Comparison of ENCODE assay signal across 9 mouse cellular contexts in the genomic region with DNA sequence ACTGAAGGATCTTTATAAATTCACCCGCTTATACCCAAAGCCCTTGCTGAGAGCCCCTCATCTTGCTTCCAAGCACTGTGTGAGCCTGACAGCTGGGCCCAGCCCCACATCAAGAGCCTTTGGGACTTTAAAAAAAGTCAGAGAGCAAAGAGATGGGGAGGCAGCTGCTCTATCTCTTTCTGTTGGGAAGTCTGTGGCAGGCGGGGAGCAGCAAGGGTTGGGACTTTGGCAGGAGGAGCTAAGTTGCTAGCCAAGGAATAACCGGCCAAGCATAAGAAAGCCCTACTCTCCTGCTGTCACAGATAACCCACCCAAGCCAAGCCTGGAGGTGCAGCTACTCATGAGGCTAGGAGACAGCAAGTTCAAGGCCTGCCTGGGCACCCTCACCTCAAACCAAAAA. TPM values are rescaled to one million over a fixed set of nuclear protein-coding genes. Genes with fewer than 3 reads are reported as not detected.
DNase-seq lines count a peak whose midpoint lies in the region; ATAC-seq lines count a peak whose summit lies in the region.
"Had no signal": no experiment of that assay in that cellular context is flagged by ENCODE, and none has a peak within 500 bp of the region (broad histone marks: within the 10 kb centered on the region; RNA-seq: fewer than 3 reads in every experiment).

No protein-coding gene starts in this region.

- H3K4me3 ChIP-seq in hindbrain, embryonic 14.5 days (replicated peaks; ENCODE audit: low read length): no peak overlapping the region
- no peak overlapping the region for H3K4me3 ChIP-seq in hindbrain, embryonic 11.5 days (ENCODE audit: low read depth, low read length)
- no peak overlapping the region for H3K4me3 ChIP-seq in lung, embryonic 16.5 days (ENCODE audit: low read length)
- H3K4me3 ChIP-seq in liver, embryonic 11.5 days (ENCODE audit: low read depth, low read length): no peak overlapping the region
- H3K4me3 ChIP-seq: liver, embryonic 12.5 days had no signal

- H3K9me3 ChIP-seq in hindbrain, embryonic 14.5 days (ENCODE audit: control insufficient read depth, low read length): no peaks in the 10 kb centered on the region
- H3K9me3 ChIP-seq in hindbrain, embryonic 11.5 days (ENCODE audit: control insufficient read depth, low read length): no peaks in the 10 kb centered on the region
- H3K9me3 ChIP-seq in lung, embryonic 16.5 days (ENCODE audit: control insufficient read depth, low read length): no peaks in the 10 kb centered on the region
- H3K9me3 ChIP-seq in liver, embryonic 11.5 days (ENCODE audit: control insufficient read depth, low read length): no peaks in the 10 kb centered on the region
- H3K9me3 ChIP-seq: liver, embryonic 12.5 days had no signal

- DNase-seq in hindbrain, embryonic 14.5 days (ENCODE audit: low spot score): peak; percentile 50
- no peak for DNase-seq in hindbrain, embryonic 11.5 days (ENCODE audit: low spot score)
- DNase-seq in cerebellum, adult 11-12 months: peak; percentile 87
- peak; percentile 76 to 79 for DNase-seq in heart, adult 9 months (ENCODE audit: low spot score in 2 of 2)
- DNase-seq in right cerebral cortex, postnatal 14 days: no peak
- no peak for DNase-seq in retina, embryonic 14.5 days (ENCODE audit: low spot score)
- no peak for DNase-seq in liver, embryonic 11.5 days (ENCODE audit: low spot score)

- H3K36me3 ChIP-seq in hindbrain, embryonic 14.5 days (replicated peaks; ENCODE audit: control insufficient read depth, insufficient read depth): no peaks in the 10 kb centered on the region
- H3K36me3 ChIP-seq in hindbrain, embryonic 11.5 days (ENCODE audit: control insufficient read depth, insufficient read depth, low read length): no peaks in the 10 kb centered on the region
- H3K36me3 ChIP-seq in lung, embryonic 16.5 days (ENCODE audit: control insufficient read depth, insufficient read depth, low read length): no peaks in the 10 kb centered on the region
- H3K36me3 ChIP-seq in liver, embryonic 11.5 days (ENCODE audit: control insufficient read depth, insufficient read depth, low read length): no peaks in the 10 kb centered on the region
- H3K36me3 ChIP-seq: liver, embryonic 12.5 days had no signal

- peak; percentile 46; the same call in 1 of the 2 replicates for ATAC-seq in hindbrain, embryonic 14.5 days (ENCODE audit: low FRiP score)
- no peak for ATAC-seq in hindbrain, embryonic 11.5 days (ENCODE audit: low FRiP score)
- peak; percentile 89 for ATAC-seq in lung, embryonic 16.5 days (ENCODE audit: low read depth)
- no peak for ATAC-seq in liver, embryonic 11.5 days (replicated peaks; ENCODE audit: low FRiP score)
- ATAC-seq: liver, embryonic 12.5 days had no signal

- H3K4me1 ChIP-seq in hindbrain, embryonic 14.5 days (replicated peaks; ENCODE audit: control insufficient read depth, insufficient read depth, low read length): 0 out of 2 replicates have a peak, but pooled peaks cover 3% of the 10 kb centered on the region
- H3K4me1 ChIP-seq in hindbrain, embryonic 11.5 days (replicated peaks; ENCODE audit: control insufficient read depth, insufficient read depth, low read length): 0 out of 2 replicates have a peak, but pooled peaks cover 5% of the 10 kb centered on the region
- 0 out of 2 replicates have a peak, but pooled peaks cover 3% of the 10 kb centered on the region for H3K4me1 ChIP-seq in lung, embryonic 16.5 days (replicated peaks; ENCODE audit: control insufficient read depth, insufficient read depth, low read length)
- no peaks in the 10 kb centered on the region; the same call in 1 of the 2 replicates for H3K4me1 ChIP-seq in liver, embryonic 11.5 days (replicated peaks; ENCODE audit: control insufficient read depth, insufficient read depth, low read length)

- H3K27me3 ChIP-seq in hindbrain, embryonic 14.5 days (ENCODE audit: control insufficient read depth, insufficient read depth, low read length): no peaks in the 10 kb centered on the region
- no peaks in the 10 kb centered on the region for H3K27me3 ChIP-seq in hindbrain, embryonic 11.5 days (ENCODE audit: control insufficient read depth, insufficient read depth, low read length)
- no peaks in the 10 kb centered on the region for H3K27me3 ChIP-seq in lung, embryonic 16.5 days (ENCODE audit: control insufficient read depth, insufficient read depth, low read depth, low read length)
- H3K27me3 ChIP-seq in liver, embryonic 11.5 days (replicated peaks; ENCODE audit: control insufficient read depth, insufficient read depth, low read length): no peaks in the 10 kb centered on the region
- H3K27me3 ChIP-seq: liver, embryonic 12.5 days had no signal

- H3K9ac ChIP-seq in hindbrain, embryonic 14.5 days: no peak overlapping the region
- H3K9ac ChIP-seq in hindbrain, embryonic 11.5 days (ENCODE audit: low read depth, low read length): no peak overlapping the region
- no peak overlapping the region for H3K9ac ChIP-seq in lung, embryonic 16.5 days (ENCODE audit: low read length)
- H3K9ac ChIP-seq in liver, embryonic 11.5 days (ENCODE audit: low read depth, low read length): no peak overlapping the region
- H3K9ac ChIP-seq: liver, embryonic 12.5 days had no signal

- H3K4me2 ChIP-seq in hindbrain, embryonic 14.5 days (replicated peaks): no peak overlapping the region
- H3K4me2 ChIP-seq in hindbrain, embryonic 11.5 days (replicated peaks; ENCODE audit: low read depth, low read length): no peak overlapping the region
- H3K4me2 ChIP-seq in lung, embryonic 16.5 days (ENCODE audit: low read depth, low read length): no peak overlapping the region
- H3K4me2 ChIP-seq in liver, embryonic 11.5 days: no peak overlapping the region
- H3K4me2 ChIP-seq: liver, embryonic 12.5 days had no signal

- 59% methylated on average over 3 of the region's 3 CpGs for WGBS in hindbrain, embryonic 14.5 days
- 75% methylated on average over 3 of the region's 3 CpGs for WGBS in hindbrain, embryonic 11.5 days
- WGBS in lung, embryonic 16.5 days: 49% methylated on average over 3 of the region's 3 CpGs
- WGBS in liver, embryonic 11.5 days: 71% methylated on average over 3 of the region's 3 CpGs

- no peak overlapping the region for H3K27ac ChIP-seq in hindbrain, embryonic 14.5 days
- no peak overlapping the region for H3K27ac ChIP-seq in hindbrain, embryonic 11.5 days (ENCODE audit: low read depth, low read length)
- H3K27ac ChIP-seq in lung, embryonic 16.5 days (ENCODE audit: low read length): no peak overlapping the region
- no peak overlapping the region for H3K27ac ChIP-seq in liver, embryonic 11.5 days (ENCODE audit: low read depth, low read length)
- H3K27ac ChIP-seq: liver, embryonic 12.5 days had no signal

RNA-seq across cellular contexts. Expression of a gene that starts 48.2 kb away (rescaled TPM):
- 3.8 and 4.4 TPM in 2 replicates for polyA plus RNA-seq in hindbrain, embryonic 14.5 days (2014; fragmentation: Nextera tagmentation; extraction: Ambion mirVana)
- polyA plus RNA-seq in hindbrain, embryonic 11.5 days (2014; fragmentation: Nextera tagmentation; extraction: Ambion mirVana): 13.0 and 15.4 TPM in 2 replicates
- 12.4 and 12.9 TPM in 2 replicates for polyA plus RNA-seq in lung, embryonic 16.5 days (2015; fragmentation: Nextera tagmentation; extraction: Ambion mirVana)
- 7.5 and 7.7 TPM in 2 replicates for polyA plus RNA-seq in liver, embryonic 11.5 days (2014; fragmentation: Nextera tagmentation; extraction: Ambion mirVana)

Comparison
In these comparisons a context has a peak if more than half of its experiments do, and no peak if none do; other contexts are left out.
1. ATAC-seq: peak in hindbrain, embryonic 14.5 days (single experiment) and lung, embryonic 16.5 days (single experiment); none in hindbrain, embryonic 11.5 days (single experiment) and liver, embryonic 11.5 days (single experiment).
2. DNase-seq: peak in hindbrain, embryonic 14.5 days (single experiment), cerebellum, adult 11-12 months (single experiment) and heart, adult 9 months (2 of 2); none in hindbrain, embryonic 11.5 days (single experiment), right cerebral cortex, postnatal 14 days (single experiment), retina, embryonic 14.5 days (single experiment) and liver, embryonic 11.5 days (single experiment).